Mouse (Mus musculus): Measurements from ENCODE around the gene Rpl10-ps3. TPM values are rescaled to one million over a fixed set of nuclear protein-coding genes. Genes with fewer than 3 reads are reported as not detected.

Rpl10-ps3 gene
- polyA plus RNA-seq, 1 experiment = 5.5 TPM

DNA sequence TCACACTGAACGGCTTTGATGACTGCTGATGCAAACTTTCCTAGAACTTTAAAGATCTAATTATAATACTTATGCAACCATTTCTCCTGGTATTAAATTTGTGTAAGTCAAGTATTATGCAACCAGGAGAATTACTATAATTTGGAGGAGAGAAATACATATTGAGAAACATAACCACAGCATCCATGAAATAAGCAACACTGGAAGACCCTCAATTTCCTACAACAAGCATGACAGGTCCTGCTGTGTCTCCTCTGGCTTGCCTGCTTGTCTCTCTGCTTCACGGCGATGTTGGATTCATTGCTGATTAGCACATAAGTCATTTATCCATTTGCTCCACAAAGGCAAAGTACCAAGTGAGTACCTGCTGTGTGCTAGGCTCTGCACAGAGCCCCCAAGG, 12.6 kb upstream of the Rpl10-ps3 start:
- no peaks in the 10 kb centered on the region for H3K27me3 ChIP-seq (ENCODE audit: control insufficient read depth)
- no peaks in the 10 kb centered on the region for H3K9me3 ChIP-seq (ENCODE audit: control insufficient read depth, low read length)
- no peak overlapping the region for H3K4me3 ChIP-seq (replicated peaks)
- H3K4me1 ChIP-seq (ENCODE audit: control insufficient read depth) = no peaks in the 10 kb centered on the region
- H3K36me3 ChIP-seq (ENCODE audit: control insufficient read depth) = no peaks in the 10 kb centered on the region
- TF ChIP-seq TAL1 (IDR thresholded peaks at IDR 0.05; ENCODE audit: low read length) (no peak), GATA1 (IDR thresholded peaks at IDR 0.05; ENCODE audit: low read length) (no peak)

DNA sequence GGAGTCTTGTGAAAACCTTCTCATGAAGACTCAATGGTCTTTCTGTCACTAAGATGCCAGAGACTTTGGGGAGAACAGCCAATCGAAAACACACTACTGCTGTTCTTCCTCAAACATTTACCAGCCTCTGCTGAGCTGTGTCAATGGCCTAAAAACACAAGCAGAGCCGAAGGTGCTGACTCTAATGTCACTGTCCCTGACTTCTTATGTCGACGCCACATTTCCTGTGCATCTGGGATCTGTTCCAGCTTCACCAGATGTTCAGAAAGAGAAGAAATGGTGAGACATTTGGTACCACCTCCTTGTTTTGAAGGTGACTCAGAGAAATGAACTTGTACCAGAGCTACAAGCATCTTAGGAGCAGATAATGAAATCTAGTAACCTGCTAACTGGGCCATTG, 7.0 kb upstream of the Rpl10-ps3 start:
- no peaks in the 10 kb centered on the region for H3K27me3 ChIP-seq (ENCODE audit: control insufficient read depth)
- TF ChIP-seq GATA1 (IDR thresholded peaks at IDR 0.05; ENCODE audit: low read length) (no peak), TAL1 (IDR thresholded peaks at IDR 0.05; ENCODE audit: low read length) (no peak)
- no peaks in the 10 kb centered on the region for H3K4me1 ChIP-seq (ENCODE audit: control insufficient read depth)
- no peak overlapping the region for H3K4me3 ChIP-seq (replicated peaks)
- H3K9me3 ChIP-seq (ENCODE audit: control insufficient read depth, low read length) = no peaks in the 10 kb centered on the region
- H3K36me3 ChIP-seq (ENCODE audit: control insufficient read depth) = no peaks in the 10 kb centered on the region

DNA sequence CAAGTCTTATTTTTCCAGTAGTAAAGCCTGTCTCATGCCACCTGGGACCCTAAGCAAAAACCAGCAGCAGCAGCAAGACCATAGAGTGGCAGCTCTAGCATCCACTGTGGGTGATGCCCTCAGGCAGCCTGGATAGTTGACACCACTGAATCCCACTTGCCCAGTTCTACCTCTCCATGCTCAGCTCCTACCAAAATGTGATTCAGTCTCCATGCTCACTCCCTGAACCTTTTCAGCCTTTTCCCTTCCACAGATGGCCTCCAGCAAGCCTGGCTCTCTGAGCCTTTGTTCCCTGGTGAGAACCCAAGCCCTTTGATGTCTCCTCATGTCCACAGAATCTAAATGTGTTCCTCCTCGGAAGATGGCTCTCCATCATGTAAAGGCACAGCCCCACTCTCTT, 5.8 kb upstream of the Rpl10-ps3 start:
- no peaks in the 10 kb centered on the region for H3K27me3 ChIP-seq (ENCODE audit: control insufficient read depth)
- H3K9me3 ChIP-seq (ENCODE audit: control insufficient read depth, low read length) = no peaks in the 10 kb centered on the region
- no peak overlapping the region for H3K4me3 ChIP-seq (replicated peaks)
- TF ChIP-seq GATA1 (IDR thresholded peaks at IDR 0.05; ENCODE audit: low read length) (no peak), TAL1 (IDR thresholded peaks at IDR 0.05; ENCODE audit: low read length) (no peak)
- H3K36me3 ChIP-seq (ENCODE audit: control insufficient read depth) = no peaks in the 10 kb centered on the region
- no peaks in the 10 kb centered on the region for H3K4me1 ChIP-seq (ENCODE audit: control insufficient read depth)

DNA sequence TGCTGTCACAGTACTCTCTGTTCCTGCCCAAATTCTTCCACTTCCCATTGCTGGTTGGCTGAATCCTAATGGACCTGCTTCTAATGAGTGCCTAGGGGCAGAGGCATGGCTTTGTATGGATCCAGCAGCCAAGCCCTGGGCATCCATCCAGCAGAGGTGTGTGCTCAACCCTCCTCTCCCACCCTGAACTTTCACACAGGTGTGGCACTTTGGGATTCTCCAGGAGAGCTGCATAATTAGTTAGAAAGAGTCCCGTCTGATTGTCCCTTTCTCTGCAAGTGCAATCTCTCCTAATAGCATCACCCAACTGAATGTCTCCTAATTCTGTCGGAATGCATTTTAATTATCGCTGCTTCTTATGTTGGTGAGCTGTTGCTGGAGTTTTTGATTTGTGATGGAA, 4.4 kb upstream of the Rpl10-ps3 start:
- no peak overlapping the region for H3K4me3 ChIP-seq (replicated peaks)
- 0 out of 2 replicates have a peak, but pooled peaks cover 4% of the 10 kb centered on the region for H3K9me3 ChIP-seq (ENCODE audit: control insufficient read depth, low read length)
- H3K36me3 ChIP-seq (ENCODE audit: control insufficient read depth) = no peaks in the 10 kb centered on the region
- H3K4me1 ChIP-seq (ENCODE audit: control insufficient read depth) = no peaks in the 10 kb centered on the region
- no peak for TF ChIP-seq GATA1 (IDR thresholded peaks at IDR 0.05; ENCODE audit: low read length)
- TF ChIP-seq TAL1 (IDR thresholded peaks at IDR 0.05; ENCODE audit: low read length) = no peak
- no peaks in the 10 kb centered on the region for H3K27me3 ChIP-seq (ENCODE audit: control insufficient read depth)

DNA sequence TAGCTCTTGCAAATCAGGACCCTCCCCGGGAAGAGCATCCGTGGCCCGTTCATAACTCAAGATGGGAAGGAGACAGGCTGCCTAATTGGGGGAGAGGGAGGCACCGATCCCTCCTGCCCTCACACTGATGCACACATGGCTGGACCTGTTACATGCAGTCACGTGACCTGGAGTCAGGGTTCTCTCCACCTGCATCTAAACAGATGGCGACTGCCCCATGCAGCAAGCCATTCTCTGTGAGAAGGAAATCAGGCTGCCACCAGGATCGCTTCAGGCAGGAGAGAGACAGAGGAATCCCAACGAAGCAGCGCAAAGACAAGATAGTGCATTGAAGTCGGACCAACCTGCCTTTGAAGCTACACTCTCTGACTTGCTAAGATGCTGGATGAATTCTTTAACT, 3.5 kb upstream of the Rpl10-ps3 start:
- H3K4me1 ChIP-seq (ENCODE audit: control insufficient read depth) = no peaks in the 10 kb centered on the region
- no peak overlapping the region for H3K4me3 ChIP-seq (replicated peaks)
- H3K9me3 ChIP-seq (ENCODE audit: control insufficient read depth, low read length) = peaks cover 4% of the 10 kb centered on the region; the same call in 1 of the 2 replicates
- TF ChIP-seq GATA1 (IDR thresholded peaks at IDR 0.05; ENCODE audit: low read length) = no peak
- TF ChIP-seq TAL1 (IDR thresholded peaks at IDR 0.05; ENCODE audit: low read length) = no peak
- H3K36me3 ChIP-seq (ENCODE audit: control insufficient read depth) = no peaks in the 10 kb centered on the region
- H3K27me3 ChIP-seq (ENCODE audit: control insufficient read depth) = no peaks in the 10 kb centered on the region

DNA sequence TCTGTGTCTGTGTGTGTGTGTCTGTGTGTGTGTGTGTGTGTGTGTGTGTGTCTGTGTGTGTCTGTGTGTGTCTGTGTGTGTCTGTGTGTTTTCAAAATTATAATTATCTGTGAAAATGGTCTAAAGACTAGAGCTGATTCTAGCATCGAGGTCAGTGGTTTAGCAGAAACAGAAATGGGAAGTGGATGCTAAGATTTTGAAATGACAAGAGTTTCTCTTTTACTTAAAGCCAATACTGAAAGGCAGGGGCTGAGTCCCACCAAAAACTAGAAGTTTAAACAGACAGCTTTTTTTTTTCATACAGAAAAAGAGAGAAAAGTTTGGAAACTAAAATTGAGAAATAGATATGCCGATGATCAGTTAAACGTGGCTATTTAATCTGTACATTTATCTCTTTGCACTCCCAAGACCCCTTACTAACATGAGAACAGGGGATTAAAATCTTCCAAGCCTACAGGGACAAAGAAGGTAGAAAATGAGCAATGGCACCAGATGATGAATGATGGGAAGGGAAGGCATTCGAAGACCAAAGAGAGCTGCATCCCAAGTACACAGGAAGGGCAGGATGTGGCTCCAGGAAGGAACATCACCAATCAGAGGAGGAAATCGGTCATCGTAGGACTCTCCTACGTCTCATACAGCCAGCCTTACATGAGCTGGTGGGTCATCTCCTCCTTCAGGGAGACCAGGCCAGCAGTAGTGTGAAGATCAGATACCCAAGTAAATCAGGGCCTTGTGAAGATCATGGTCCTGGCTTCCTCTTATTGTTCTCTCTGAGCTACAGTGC, 9.0 kb downstream of the Rpl10-ps3 start:
- Histone ChIP-seq H3K4me1 (ENCODE audit: control insufficient read depth) (no peaks in the 10 kb centered on the region), H3K9me3 (ENCODE audit: control insufficient read depth, low read length) (no peaks in the 10 kb centered on the region), H3K27me3 (ENCODE audit: control insufficient read depth) (no peaks in the 10 kb centered on the region), H3K4me3 (replicated peaks) (no peak overlapping the region), H3K36me3 (ENCODE audit: control insufficient read depth) (no peaks in the 10 kb centered on the region)
- TF ChIP-seq TAL1 (IDR thresholded peaks at IDR 0.05; ENCODE audit: low read length) (no peak), GATA1 (IDR thresholded peaks at IDR 0.05; ENCODE audit: low read length) (no peak)

DNA sequence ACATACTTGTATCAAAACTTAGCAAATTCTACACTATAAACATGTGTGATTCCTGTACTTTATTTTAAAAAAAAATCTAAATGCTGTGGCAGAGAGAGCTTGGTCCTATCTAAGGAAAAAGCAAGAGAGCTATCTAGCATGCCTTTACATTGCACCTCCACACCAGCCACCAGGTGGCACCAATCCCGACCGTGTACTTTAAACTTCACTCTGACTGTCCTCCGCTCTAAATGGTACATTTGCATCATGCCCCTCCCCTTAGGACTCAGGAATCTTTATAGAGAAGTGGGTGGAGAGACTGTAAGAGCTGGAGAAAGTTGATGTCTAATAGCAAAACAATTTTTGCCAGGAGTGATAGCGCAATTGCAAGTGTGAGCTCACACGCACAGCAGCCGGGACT, 11.4 kb downstream of the Rpl10-ps3 start:
- Histone ChIP-seq H3K4me3 (replicated peaks) (no peak overlapping the region), H3K9me3 (ENCODE audit: control insufficient read depth, low read length) (no peaks in the 10 kb centered on the region), H3K4me1 (ENCODE audit: control insufficient read depth) (no peaks in the 10 kb centered on the region), H3K27me3 (ENCODE audit: control insufficient read depth) (no peaks in the 10 kb centered on the region), H3K36me3 (ENCODE audit: control insufficient read depth) (no peaks in the 10 kb centered on the region)
- no peak for TF ChIP-seq GATA1 (IDR thresholded peaks at IDR 0.05; ENCODE audit: low read length)
- no peak for TF ChIP-seq TAL1 (IDR thresholded peaks at IDR 0.05; ENCODE audit: low read length)

DNA sequence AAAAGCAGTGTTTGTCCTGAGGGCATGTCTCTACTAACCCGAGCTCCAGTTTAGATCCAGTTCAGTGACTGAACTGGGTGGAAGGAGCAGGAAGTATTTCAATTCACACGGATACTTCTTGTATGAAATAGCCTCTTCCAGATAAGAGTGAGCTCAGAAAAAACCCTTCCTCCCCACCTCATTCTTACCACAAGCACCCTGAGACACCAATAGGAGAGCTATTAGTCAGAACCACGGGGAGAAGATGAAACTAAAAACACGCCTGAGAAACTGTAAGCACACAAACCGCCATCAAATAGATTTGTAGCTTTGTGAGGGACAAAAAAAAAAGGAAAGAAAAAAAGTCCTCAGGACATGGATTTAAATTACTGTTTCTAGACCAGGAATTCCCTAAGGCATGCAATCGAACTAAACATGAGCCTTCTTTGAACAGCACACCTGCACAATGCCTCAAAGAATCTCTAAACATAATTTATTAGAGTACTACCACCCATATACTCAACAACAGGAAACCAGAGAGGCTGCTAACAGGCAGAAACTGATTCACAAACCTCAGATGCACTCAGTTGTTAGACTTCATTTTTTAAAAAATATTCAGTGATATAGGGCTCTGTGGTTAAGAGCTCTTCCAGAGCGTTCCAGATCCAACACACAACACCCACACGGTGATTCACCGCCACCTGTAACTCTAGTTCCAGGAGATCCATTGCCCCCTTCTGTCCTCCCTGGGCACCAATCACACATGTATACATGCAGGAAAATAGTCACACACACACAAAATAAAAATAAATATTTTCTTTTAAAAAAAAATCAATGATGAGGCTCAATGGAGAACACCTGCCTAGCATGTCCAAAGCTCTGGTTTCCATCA, 20.2 kb downstream of the Rpl10-ps3 start:
- Histone ChIP-seq H3K9me3 (ENCODE audit: control insufficient read depth, low read length) (peaks cover 3% of the 10 kb centered on the region; the same call in 1 of the 2 replicates), H3K4me3 (replicated peaks) (no peak overlapping the region), H3K4me1 (ENCODE audit: control insufficient read depth) (no peaks in the 10 kb centered on the region), H3K36me3 (ENCODE audit: control insufficient read depth) (no peaks in the 10 kb centered on the region), H3K27me3 (ENCODE audit: control insufficient read depth) (no peaks in the 10 kb centered on the region)
- TF ChIP-seq GATA1 (IDR thresholded peaks at IDR 0.05; ENCODE audit: low read length) = no peak
- TF ChIP-seq TAL1 (IDR thresholded peaks at IDR 0.05; ENCODE audit: low read length) = no peak

DNA sequence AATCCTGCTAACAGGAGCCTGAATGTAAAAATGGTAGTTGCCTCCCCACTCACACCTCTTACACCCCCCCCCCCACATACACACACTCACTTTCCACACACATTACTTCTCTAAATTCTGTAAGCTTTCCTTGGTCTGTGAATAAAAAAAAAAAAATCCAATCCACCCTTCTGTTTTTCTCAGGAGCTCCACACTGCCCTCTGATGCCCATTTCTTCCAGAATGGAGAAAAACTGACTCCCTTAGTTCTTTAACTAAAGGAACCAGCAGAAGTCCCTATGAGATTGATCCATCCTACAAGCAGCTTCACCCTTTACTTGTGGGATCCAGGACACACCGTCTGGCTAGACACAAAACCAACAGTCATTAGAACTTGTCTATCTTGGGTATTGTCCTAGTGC, 24.0 kb downstream of the Rpl10-ps3 start:
- Histone ChIP-seq H3K4me1 (ENCODE audit: control insufficient read depth) (no peaks in the 10 kb centered on the region), H3K36me3 (ENCODE audit: control insufficient read depth) (no peaks in the 10 kb centered on the region), H3K9me3 (ENCODE audit: control insufficient read depth, low read length) (peaks cover 3% of the 10 kb centered on the region; the same call in 1 of the 2 replicates), H3K4me3 (replicated peaks) (no peak overlapping the region), H3K27me3 (ENCODE audit: control insufficient read depth) (no peaks in the 10 kb centered on the region)
- TF ChIP-seq GATA1 (IDR thresholded peaks at IDR 0.05; ENCODE audit: low read length) (no peak), TAL1 (IDR thresholded peaks at IDR 0.05; ENCODE audit: low read length) (no peak)

Data from erythroblast, embryonic 14.5 days (primary cell).